Mouse (Mus musculus) heart, adult 2 months (tissue): ENCODE results near the gene Acacb. TPM values are rescaled to one million over a fixed set of nuclear protein-coding genes. Genes with fewer than 3 reads are reported as not detected.

Experiments used
- DNase-seq, 2 experiments: peaks; one replicate each; pipeline ENCODE4 v3.0.0; 2021
- H3K27ac ChIP-seq: fragments of 200-600 bp; 2 replicates; pipeline ENCODE4 v1.8.1; 2022
- H3K27me3 ChIP-seq: fragments of 200-500 bp; 2 replicates; pipeline ENCODE4 v1.6.1; 2012; ENCODE audit warnings: mild to moderate bottlenecking, low read length, inconsistent platforms, mixed read lengths; ENCODE audit not compliant: control insufficient read depth, insufficient read depth
- H3K36me3 ChIP-seq: fragments of 200-500 bp; 2 replicates; pipeline ENCODE4 v1.6.1; 2012; ENCODE audit warnings: low read length, inconsistent platforms; ENCODE audit not compliant: control insufficient read depth, insufficient read depth
- H3K4me1 ChIP-seq: fragments of 200-500 bp; 2 replicates; pipeline ENCODE4 v1.6.1; 2011; ENCODE audit warnings: low read length; ENCODE audit not compliant: control insufficient read depth, insufficient read depth
- H3K4me3 ChIP-seq: fragments of 200-600 bp; 2 replicates; pipeline ENCODE4 v1.8.1; 2022
- H3K79me2 ChIP-seq: fragments of 200-500 bp; replicated peaks from 2 replicates; pipeline ENCODE4 v1.6.1; 2012; ENCODE audit warnings: mild to moderate bottlenecking, inconsistent platforms, low read length, moderate library complexity, mixed read lengths; ENCODE audit not compliant: control insufficient read depth, insufficient read depth
- H3K9ac ChIP-seq: fragments of 200-500 bp; 2 replicates; pipeline ENCODE4 v1.6.1; 2012; ENCODE audit warnings: low read depth, mild to moderate bottlenecking, control low read depth, inconsistent platforms, low read length, mixed read lengths
- CTCF ChIP-seq: fragments of 200-600 bp; IDR thresholded peaks from 2 replicates; pipeline ENCODE4 v1.8.1; 2022; ENCODE audit warnings: antibody characterized with exemption, mild to moderate bottlenecking, moderate library complexity
- EP300 ChIP-seq: fragments of 200-500 bp; IDR thresholded peaks from 2 replicates; pipeline ENCODE4 v1.6.1; 2011; ENCODE audit warnings: low read depth, low read length, control low read depth; ENCODE audit not compliant: insufficient read depth
- POLR2A ChIP-seq: fragments of 200-500 bp; IDR thresholded peaks from 2 replicates; pipeline ENCODE4 v1.6.1; 2011; ENCODE audit warnings: mild to moderate bottlenecking, low read depth, low read length, control low read depth; ENCODE audit not compliant: insufficient read depth
- WGBS: fragments of 180-500 bp; shearing (Covaris S2); methylation state at CpG from one replicate; pipeline ENCODE4 v1.1.7; 2018; 5-methylcytosine and 5-hydroxymethylcytosine counted together
- intact Hi-C: fragments of 180-260 bp; cut with DNase I; formaldehyde crosslinking; loops from one replicate; pipeline ENCODE4 v1.15.1; 2025
- polyA plus RNA-seq: library from polyadenylated mRNA; depleted of rRNA; stranded (reverse); fragments of >200 nt; gene quantifications from 2 replicates; pipeline ENCODE4 v1.2.3, GENCODE M21; 2012
- total RNA-seq, 2 experiments: library from RNA; stranded (reverse); gene quantifications; 2 replicates each; pipeline ENCODE4 v1.2.3; 2021

Acacb gene
- total and polyA plus RNA-seq, 3 experiments: 105 to 251 (median 205) TPM

GRCm38 (mm10) chr5:114154765-114155164 lies 8.4 kb downstream of the Acacb start:
- WGBS: 57% methylated on average over 5 of the region's 5 CpGs
- no peaks in the 10 kb centered on the region for H3K36me3 ChIP-seq
- no peak overlapping the region for H3K9ac ChIP-seq
- intact Hi-C loops: no loop called here
- H3K27me3 ChIP-seq: no peaks in the 10 kb centered on the region
- 0 out of 2 replicates have a peak, but pooled peaks have one; percentile 4 for TF ChIP-seq CTCF
- TF ChIP-seq POLR2A: no peak
- no peaks in the 10 kb centered on the region; the same call in 1 of the 2 replicates for H3K79me2 ChIP-seq
- peak overlapping the region; percentile 40 for H3K27ac ChIP-seq
- peaks cover 2% of the 10 kb centered on the region; the same call in 1 of the 2 replicates for H3K4me1 ChIP-seq
- no peak for DNase-seq
- H3K4me3 ChIP-seq: no peak overlapping the region

GRCm38 (mm10) chr5:114155168-114155933 lies 9.0 kb downstream of the Acacb start:
- 40% methylated on average over 9 of the region's 9 CpGs for WGBS
- Histone ChIP-seq H3K27me3 (no peaks in the 10 kb centered on the region), H3K27ac (peak overlapping the region; percentile 49), H3K4me1 (peaks cover 2% of the 10 kb centered on the region; the same call in 1 of the 2 replicates), H3K4me3 (no peak overlapping the region), H3K79me2 (no peaks in the 10 kb centered on the region; the same call in 1 of the 2 replicates), H3K9ac (no peak overlapping the region), H3K36me3 (no peaks in the 10 kb centered on the region)
- DNase-seq: peak in 1 of 2 experiments; percentile 61
- intact Hi-C loops: no loop called here
- TF ChIP-seq CTCF (no peak), EP300 (no peak), POLR2A (no peak)

GRCm38 (mm10) chr5:114157236-114157635 lies 10.9 kb downstream of the Acacb start:
- TF ChIP-seq POLR2A: no peak
- no peak for TF ChIP-seq EP300
- TF ChIP-seq CTCF: no peak
- Histone ChIP-seq H3K27me3 (no peaks in the 10 kb centered on the region), H3K9ac (no peak overlapping the region), H3K4me3 (no peak overlapping the region), H3K36me3 (peaks cover 3% of the 10 kb centered on the region; the same call in 1 of the 2 replicates), H3K79me2 (no peaks in the 10 kb centered on the region; the same call in 1 of the 2 replicates), H3K4me1 (peaks cover 2% of the 10 kb centered on the region; the same call in 1 of the 2 replicates), H3K27ac (no peak overlapping the region)
- DNase-seq: no peak
- WGBS: 47% methylated on average over 7 of the region's 7 CpGs
- intact Hi-C loops: no loop called here

- 39% methylated on average over 6 of the region's 6 CpGs for WGBS
- Histone ChIP-seq H3K27me3 (no peaks in the 10 kb centered on the region), H3K36me3 (peaks cover 3% of the 10 kb centered on the region; the same call in 1 of the 2 replicates), H3K27ac (peak overlapping the region; percentile 23; the same call in 1 of the 2 replicates), H3K4me1 (peaks cover 5% of the 10 kb centered on the region), H3K79me2 (no peaks in the 10 kb centered on the region; the same call in 1 of the 2 replicates), H3K4me3 (no peak overlapping the region), H3K9ac (no peak overlapping the region)
- intact Hi-C loops: no loop called here
- TF ChIP-seq POLR2A (no peak), CTCF (no peak), EP300 (no peak)
- DNase-seq: peak in 1 of 2 experiments; percentile 6
These were observed 15.1 kb downstream of the Acacb start for GRCm38 (mm10) chr5:114161424-114161823.

GRCm38 (mm10) chr5:114162106-114162815 lies 15.9 kb downstream of the Acacb start:
- peaks cover 5% of the 10 kb centered on the region for H3K4me1 ChIP-seq
- no peak overlapping the region for H3K4me3 ChIP-seq
- DNase-seq: no peak
- H3K9ac ChIP-seq: no peak overlapping the region
- H3K27ac ChIP-seq: peak overlapping the region; percentile 23
- H3K27me3 ChIP-seq: no peaks in the 10 kb centered on the region
- peaks cover 3% of the 10 kb centered on the region; the same call in 1 of the 2 replicates for H3K36me3 ChIP-seq
- peak; percentile 51 for TF ChIP-seq CTCF
- TF ChIP-seq POLR2A: no peak
- no peaks in the 10 kb centered on the region; the same call in 1 of the 2 replicates for H3K79me2 ChIP-seq
- WGBS: 30% methylated on average over 12 of the region's 12 CpGs
- intact Hi-C loops: no loop called here
